Mouse (Mus musculus): ENCODE results near the gene Farp2.
"Not testable (repeated sequence)": the region's sequence is repeated elsewhere in the genome, so short reads cannot be mapped to it uniquely, and the experiment has no call there.

The Farp2 gene

DNA sequence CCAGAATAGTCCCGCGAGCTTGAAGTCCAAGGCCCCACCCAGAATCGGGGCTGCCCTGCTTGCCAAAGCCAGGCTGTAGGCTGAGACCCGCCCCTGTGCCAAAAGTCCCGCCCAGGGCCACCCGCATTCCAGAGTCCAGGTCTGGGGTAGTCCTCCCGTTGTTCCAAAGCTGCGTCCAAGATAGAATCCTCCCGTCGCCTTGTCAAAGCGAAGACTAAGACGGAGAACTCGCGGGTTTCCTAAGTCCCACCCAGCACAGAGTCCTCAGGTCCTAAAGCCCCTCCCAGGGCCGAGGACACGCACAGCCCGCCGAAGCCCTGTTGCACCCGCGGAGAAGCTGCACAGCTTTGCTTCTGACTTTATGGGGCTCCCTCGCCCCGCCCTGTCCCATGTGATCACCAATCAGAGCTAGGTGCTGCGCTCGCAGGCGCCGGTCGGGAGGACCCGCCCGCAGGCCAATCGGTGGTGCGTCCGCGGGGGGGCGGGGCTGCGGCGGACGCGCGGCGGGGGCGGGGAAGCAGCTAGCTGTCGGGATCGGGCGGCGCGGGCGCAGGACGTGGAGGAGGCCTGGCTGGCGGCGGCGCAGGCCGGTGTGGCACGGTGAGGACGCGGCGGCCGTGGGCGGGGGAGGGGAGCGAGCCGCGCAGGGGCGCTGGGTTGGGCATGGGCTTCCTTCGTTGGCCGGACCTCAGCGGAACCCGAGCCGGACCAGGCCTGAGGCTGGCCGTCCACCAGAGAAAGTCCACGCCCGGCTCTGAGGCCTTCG is at the start of gene Farp2:
Farp2 (plus strand) TSS at position 495 of the 766 bp plus-strand sequence.
- DNase-seq (ENCODE audit: low spot score) = peak; percentile 95

DNA sequence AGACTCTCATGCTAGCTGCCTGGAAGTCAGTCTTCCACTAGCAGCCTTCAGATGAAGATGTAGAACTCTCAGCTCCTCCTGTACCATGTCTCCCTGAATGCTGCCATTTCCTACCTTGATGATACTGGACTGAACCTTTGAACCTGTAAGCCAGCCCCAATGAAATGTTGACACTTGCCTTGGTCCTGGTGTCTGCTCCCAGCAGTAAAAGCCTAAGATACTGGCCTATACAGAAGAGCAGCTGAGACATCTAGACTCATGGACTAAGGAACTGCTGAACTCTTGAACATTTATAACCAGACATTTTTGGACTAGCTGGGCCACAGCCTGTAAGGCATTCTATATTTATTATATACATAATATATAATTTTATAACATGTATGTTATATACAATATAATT is 46.8 kb upstream of the Farp2 start:
- no peak for DNase-seq (ENCODE audit: low spot score)

DNA sequence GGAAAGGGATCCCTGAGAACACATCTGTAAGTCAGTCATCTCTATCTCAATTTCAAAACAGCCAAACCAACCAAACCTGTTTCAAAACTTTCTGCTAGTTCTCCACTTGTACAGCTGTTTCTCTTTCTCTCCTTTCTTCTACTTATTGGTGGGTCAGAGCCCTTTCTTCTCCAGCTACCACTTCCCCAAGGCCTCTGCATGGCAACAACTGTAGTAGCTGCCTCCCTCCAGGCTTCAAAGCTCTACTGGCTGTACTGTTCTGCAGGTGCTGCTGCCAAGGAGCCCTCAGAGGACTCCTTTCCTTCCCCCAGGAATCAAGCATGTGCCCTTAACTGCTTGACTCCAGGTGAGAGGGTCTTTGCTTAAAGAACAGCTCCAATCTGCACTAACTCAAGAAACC is 46.1 kb upstream of the Farp2 start:
- no peak for DNase-seq (ENCODE audit: low spot score)

DNA sequence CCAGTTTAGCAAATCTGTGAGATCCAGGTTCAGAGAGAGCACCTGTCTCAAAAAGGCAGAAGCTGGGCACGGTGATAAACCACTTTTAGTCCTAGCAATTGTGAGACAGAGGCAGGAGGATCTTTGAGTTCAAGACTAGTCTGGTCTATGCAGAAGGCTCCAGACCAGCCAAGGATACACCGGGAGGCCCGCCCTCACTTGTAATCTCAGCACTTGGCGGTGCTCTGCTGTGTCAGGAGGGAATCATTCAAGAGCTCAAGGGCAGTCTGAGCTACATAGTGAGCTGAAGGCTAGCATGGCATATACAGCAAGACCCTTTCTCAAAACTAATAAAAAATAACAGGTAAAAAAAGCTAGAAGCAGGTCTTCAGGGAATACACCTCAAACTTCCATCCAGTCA is 43.3 kb upstream of the Farp2 start:
- no peak for DNase-seq (ENCODE audit: low spot score)

DNA sequence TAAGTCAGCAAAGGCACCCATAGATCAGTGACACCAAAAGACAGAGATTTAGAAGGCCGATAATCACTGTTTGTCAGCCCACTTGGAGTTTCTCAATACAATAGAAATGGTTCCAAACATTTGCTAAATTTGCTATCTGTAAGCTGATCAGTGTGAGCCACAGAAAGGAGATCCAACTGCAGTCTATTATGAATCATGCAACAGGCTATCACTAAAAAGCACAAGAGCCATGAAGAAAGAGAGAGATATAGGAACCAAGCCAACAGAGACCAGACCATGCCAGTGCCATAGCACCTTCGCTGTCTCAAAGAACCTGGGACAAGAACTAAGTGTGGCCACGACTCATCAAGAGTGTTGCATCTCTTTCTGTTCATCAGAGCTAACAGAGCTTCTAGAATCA is 36.2 kb upstream of the Farp2 start:
- DNase-seq (ENCODE audit: low spot score) = no peak

DNA sequence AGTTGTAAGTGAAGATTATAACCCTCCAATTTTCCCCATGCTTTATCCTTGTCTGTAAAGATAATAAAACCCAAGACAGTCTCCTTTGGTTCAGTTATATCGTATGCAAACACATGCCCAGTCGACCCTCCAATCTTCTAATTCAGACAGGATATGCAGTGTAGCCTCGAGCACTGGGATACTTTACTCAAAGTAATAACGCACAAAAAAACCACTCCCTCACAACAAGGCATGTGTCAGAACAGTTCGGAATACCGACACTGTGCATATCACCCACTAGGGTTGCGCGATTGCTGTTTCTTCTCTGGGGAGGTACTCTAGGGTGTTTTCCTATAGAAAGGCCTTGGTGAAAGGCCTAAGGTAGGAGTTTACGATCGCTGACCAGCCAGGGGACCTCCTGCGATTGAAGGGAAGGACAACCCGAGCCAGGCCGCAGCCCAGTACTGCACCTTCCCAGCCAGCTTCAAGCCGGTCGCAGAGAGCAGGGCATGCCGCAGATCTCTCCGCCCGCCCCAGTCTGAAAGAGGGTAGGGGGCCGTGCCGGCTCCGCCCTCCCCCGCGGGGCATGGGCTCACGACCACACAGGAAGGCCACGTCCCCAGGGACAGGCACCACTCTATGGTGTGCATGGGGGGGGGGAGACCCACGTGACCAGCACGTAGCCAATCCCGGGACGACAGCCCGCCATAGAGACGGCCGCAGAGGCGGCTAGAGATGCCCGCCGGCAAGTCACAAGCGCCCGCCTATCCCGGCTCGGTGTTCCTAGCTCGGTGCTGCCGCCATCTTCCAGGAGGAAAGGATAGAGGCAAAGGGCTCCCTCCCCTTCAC is 33.9 kb upstream of the Farp2 start:
- DNase-seq (ENCODE audit: low spot score) = peak; percentile 97

DNA sequence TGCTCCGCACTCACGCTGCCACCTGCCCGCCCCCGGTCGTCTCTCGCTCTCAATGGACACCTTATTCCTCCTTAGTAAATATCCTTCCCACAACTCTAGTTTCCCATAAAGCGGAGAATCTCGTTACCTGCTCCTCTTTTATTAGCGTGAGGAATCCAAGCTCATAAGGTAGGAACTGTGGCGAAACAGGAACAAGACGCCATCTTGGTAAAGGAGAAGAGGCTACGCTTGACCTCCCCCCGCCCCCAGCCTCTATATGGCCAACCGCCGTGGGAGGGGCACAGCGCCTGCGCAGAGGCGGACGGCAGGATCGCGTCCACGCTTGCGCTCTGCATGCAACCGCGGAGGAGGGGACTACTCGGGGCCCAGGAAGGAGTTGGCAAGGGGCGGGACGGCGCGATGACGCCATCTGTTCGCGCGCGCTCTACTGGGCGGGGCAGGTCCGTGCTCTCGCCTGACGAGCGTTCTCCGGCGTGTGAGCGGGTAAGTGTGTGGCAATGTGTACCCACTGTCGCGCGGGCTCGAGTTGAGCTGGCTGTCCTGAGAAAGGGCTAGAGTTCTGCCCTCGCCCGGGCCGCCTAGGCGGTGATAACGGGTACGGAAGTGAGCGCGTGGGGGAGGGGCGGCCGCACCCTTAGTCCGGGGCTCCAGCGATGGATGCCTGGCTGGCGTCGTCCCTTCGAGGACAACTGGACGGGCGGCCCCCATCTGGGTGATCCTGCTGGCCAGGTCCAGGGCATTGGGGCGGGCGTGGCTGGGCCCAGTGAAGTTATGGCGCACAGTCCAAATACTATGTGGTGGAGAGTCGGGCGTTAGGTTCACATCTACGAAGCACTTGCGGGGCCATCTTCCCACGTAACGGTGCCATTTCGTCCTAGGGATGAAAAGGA is 33.0 kb upstream of the Farp2 start, which contains the start of gene Hdlbp:
Hdlbp (minus strand) TSS at position 230 of the 890 bp plus-strand sequence.
- DNase-seq (ENCODE audit: low spot score) = peak; percentile 99

DNA sequence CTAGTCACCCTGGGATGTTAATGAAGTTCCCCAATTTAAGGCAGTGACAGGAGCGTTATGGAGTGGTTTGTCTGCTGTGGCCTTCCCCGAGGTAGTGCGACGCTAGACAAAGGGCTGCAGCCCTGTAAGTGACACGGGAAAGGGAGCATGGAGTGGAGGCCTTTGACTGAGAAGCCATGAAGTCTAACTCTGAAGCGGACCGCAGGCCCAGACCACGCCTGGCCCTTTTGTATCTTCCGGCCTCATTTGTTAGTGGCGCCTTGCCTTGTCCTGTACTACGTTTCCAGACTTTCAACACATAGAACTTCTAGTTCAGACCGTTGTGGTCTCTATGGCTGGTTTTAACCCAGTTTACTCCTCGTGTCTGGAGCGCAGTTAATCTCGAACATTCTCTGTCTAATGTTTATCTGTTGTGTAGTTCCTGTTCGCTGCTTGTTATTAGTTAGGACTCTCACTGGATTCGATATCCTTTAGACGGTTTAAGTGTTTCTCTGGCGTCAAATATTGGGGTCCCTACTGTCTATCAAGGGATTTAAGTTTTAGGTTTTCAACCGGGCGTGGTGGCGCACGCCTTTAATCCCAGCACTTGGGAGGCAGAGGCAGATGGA is 32.3 kb upstream of the Farp2 start:
- DNase-seq (ENCODE audit: low spot score) = peak; percentile 49

DNA sequence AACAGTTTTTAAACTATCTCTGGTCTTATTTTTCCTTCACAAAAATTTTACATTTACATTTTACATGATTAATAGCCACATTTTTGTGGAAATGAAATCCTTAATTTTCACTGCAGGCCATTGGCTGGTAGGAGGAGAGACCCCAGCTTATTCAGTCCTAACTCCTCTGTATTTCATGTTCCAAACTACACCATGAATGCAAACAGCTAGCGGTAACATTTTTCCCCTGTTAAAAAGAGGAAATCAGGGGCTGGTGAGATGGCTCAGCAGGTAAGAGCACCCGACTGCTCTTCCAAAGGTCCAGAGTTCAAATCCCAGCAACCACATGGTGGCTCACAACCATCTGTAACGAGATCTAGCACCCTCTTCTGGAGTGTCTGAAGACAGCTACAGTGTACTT is 25.6 kb upstream of the Farp2 start:
- not testable (repeated sequence) for DNase-seq (ENCODE audit: low spot score)

DNA sequence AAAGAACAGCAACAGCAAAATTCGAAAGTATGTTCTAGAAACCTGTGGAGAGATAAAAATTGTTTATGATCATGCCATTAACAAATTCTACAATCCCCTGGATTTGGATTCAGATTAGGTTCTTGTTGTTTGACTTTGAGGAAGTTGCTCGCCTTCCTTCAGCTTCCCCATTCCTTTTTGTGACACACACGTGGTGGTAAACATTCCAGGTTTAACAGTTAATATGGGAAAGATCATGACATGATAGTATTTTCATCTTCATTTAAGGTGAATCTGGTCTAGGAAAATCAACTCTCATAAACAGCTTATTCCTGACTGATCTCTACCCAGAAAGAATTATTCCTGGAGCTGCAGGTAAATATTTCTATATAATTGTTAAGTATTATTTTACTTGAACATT is 16.6 kb upstream of the Farp2 start:
- no peak for DNase-seq (ENCODE audit: low spot score)

DNA sequence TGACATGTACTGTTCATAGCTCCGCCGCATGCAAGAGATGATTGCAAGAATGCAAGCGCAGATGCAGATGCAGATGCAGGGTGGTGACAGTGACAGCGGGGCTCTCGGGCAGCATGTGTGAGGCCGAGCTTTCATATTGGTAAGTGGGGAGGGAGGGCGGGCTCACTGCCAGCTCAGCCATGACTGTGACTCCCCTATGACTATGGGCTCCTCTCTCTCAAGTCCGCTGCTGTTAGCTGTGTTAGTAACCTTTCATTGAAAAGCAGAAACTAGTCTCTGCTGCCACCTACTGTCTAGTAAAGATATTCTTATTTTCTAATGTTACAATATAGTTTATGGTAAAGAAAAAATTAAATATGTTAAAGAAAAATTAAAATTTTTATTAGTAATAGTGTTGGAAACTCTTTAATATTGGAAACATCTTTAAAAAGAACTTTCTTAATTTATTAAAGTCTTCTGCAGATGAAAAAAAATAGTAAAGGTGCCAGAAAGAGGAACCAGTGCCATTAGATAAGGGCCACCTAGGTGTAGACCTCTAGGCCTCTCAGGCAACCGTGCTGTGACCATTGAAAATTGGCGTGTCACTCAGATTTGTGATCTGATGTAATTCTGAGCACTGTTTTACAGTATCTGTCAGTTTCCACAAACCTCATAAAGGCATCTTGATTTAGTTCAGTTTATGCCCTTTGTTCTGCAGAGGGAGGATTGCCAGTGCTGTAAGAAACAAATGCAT is 4.8 kb upstream of the Farp2 start:
- no peak for DNase-seq (ENCODE audit: low spot score)

DNA sequence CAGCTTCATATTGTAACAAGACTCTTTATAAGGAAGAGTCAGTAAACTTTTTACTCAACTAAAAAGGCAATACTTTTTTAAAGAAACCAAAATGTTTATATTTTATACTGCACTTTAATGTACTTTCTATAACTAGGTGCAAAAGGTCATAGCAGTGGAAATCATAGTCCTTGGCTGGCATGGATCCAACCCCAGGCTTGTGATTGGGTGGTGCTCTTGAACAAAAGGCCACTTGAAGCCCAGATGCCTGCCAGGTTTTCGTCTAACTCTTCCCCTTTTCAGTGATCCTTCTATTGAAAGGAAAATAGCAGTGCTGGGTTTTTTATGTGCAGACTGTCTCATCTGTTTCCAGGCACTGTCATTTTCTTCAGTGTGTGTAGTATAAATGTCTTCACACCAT is 3.3 kb upstream of the Farp2 start:
- DNase-seq (ENCODE audit: low spot score) = peak; percentile 49

DNA sequence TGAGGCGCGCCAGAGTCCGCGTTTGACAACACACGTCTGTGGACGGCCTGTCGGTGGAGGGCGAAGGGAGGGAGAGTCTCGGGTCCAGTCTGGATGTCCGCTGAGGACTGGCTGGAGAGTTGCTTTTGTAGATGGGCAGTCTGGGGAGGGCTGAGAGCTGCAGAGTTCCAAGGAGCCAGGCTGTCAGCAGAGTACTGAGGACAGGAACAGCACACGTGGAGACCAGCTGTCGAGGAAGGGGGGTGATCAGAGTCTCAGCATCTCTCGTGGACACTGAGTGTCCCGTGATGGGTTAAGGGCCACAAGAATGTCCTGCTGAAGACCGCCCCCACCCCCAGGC is 442 bp downstream of the Farp2 start:
- no peak for DNase-seq (ENCODE audit: low spot score)

DNA sequence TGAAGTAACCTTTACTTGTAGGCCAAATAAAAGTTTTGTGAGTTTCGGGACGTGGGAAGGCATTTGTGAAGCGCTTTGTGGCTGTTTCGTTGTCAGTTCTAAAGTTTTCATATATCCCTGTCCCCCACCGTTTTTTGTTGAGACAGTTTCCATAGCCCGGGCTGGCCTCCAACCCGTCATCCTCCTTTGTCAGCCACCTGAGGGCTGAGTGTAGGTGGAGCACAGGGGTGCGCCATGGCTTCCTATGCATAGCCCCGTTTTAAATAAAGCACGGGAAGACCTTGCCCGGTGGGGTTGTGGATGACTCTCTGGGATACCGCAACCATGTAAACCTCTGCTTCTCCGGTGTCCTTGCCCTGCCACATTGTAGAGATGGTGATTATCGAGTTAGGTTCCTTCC is 1.3 kb downstream of the Farp2 start:
- no peak for DNase-seq (ENCODE audit: low spot score)

DNA sequence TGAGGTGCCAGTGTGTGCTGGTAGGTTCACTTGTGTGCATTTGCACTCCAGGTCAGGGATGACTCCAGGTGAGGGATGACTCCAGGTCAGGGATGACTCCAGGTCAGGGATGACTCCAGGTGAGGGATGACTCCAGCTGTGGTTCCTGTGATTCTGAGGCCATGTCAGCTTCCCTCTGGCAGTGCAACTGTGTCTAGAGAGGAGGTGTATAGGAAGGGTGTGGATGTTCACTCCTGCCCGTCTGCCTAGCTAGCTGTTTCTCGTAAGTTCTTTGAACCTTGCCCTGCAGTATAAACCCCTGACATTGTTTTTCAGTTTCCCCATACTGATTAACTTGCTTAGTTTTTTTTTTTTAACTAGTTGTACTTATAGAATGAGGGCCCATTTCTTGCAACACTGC is 9.6 kb downstream of the Farp2 start:
- DNase-seq (ENCODE audit: low spot score) = no peak

DNA sequence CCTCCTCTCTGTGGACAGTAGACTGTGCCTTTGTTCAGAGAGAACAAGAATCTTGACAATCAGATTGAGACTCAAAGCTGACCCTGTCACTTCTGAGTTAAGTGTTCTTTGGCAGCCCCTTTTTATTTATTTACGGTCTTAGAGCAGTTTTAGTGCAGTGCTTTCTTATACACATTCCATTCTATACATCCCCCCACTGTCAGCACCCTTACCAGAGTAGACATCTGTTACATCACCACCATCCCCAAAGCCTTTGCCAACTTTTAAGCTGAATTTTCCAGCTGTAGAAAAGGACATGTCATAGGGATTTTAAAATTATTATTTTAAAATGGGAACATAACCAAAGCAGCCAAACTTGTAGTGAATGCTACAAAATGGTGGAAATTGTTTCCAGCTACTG is 10.4 kb downstream of the Farp2 start:
- DNase-seq (ENCODE audit: low spot score) = no peak

DNA sequence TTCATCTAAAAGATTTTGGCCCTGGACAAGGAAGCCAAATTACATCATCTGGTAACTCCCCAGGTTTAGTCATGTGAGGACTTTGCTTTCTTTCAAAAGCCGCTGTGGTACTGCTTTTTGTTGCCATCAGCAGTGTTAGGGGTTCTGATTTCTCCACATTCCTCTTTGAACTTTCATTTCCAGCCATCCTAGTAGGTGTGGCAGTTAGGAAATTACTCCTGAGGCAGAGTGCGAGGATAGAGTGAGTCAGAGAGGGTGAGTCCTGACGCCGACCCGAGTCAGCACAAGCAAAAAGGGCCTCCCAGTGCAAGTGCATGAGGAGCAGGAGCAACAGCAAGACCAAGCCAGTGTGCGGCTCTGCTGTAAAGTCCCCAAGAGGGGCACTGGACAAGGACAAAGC is 17.9 kb downstream of the Farp2 start:
- no peak for DNase-seq (ENCODE audit: low spot score)

DNA sequence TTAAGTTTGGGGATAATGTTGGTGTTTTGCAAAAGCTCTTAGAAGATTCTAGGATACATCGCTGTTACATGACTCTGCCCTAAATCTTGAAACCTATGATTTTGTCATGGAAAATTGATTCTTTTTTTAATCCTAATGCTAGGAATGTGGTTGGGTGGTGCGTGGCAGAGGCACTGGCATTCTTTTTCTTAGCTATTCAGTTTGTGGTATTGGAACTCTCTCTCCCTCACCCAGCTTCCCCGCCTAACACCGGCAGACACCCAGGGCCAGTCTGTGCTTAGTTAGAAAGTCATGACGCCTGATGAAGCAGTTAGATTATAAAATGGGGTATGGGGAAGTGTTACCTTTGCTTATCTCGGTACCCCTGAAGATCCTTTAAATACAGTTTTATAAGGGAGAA is 25.3 kb downstream of the Farp2 start:
- no peak for DNase-seq (ENCODE audit: low spot score)

DNA sequence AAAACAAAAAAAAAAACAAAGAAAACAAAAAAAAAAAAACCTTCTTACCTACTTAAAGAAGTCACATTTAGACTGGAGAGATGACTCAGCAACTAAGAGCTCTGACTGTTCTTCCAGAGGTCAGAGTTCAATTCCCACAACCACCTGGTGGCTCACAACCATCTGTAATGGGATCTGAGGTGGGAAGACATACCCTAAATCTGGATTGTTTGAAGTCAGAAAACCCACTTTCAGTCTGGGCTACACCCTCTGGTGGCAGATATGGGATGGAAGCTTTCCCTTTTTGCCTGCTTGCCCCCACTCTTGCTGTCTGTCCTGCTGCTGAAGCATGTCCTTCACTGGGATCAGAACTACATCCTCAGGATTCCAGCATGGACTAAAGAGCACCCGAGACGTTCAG is 31.3 kb downstream of the Farp2 start:
- DNase-seq (ENCODE audit: low spot score) = no peak

DNA sequence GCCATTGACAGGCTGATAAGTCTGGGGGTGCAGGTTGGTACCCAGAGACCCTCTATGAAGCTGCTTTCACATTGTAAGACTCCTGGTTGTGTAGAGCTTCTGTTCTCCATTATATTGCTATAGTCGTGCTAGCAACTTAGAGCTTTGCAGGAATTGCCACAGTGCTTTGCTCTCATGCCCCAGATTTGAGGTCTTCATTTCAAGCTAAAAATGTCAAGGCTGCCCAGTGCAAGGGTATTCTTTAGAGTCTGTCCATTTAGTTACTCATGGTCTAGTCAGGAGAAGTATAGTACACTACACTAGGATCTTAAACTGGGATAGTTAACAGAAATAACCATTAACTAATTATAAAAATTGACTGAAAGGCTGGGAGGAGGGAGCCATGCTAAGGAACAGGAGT is 35.4 kb downstream of the Farp2 start:
- DNase-seq (ENCODE audit: low spot score) = no peak

DNA sequence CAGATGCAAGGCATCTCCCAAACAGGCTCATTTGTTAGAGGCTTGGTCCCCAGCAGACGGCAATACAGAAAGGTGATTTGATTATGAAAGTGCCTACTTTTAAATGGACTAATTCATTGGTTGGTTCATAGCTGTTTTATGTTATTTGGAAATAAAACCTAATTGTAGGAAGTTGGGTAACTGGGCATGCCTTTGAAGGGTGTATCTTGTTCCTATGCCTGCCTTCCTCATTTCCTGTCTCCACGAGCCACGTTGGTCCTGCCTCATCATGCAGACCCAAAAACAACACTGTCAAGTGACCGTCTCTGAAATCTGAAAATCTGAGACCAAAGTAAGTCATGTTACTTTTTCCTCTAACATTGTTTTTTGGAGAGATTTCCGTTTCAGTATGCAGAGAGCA is 39.5 kb downstream of the Farp2 start:
- DNase-seq (ENCODE audit: low spot score) = no peak
